Mouse (Mus musculus) erythroid progenitor cell, adult 5-6 weeks (primary cell): ENCODE measurements around the gene Ccdc3. TPM values are rescaled to one million over a fixed set of nuclear protein-coding genes. Genes with fewer than 3 reads are reported as not detected.

Experiments
- ATAC-seq: replicated peaks from 2 replicates; pipeline ENCODE4 v1.8.0; 2016; ENCODE audit warnings: moderate number of reproducible peaks, mild to moderate bottlenecking, moderate TSS enrichment, inconsistent platforms; ENCODE audit not compliant: poor library complexity, low FRiP score, severe bottlenecking
- total RNA-seq, 2 experiments: library from RNA; stranded (forward) in 1 of 2; stranded (reverse) in 1 of 2; fragments of 150-400 nt in 1 of 2; fragments of 186-747, 209-891 nt in 1 of 2; gene quantifications; 2 replicates each; pipeline versions ENCODE4 v1.2.3 to v1.2.4; 2015 to 2017; ENCODE audit warnings: low replicate concordance in 2 of 2

Gene Ccdc3
- total RNA-seq (2015; ENCODE audit: low replicate concordance) (not detected in 2 replicates), total RNA-seq (2017; ENCODE audit: low replicate concordance) (not detected in 2 replicates)

- no peak for ATAC-seq
These were observed at the start of gene Ccdc3 for GRCm38 (mm10) chr2:5137500-5138286. TSS of gene Ccdc3 (plus strand) at chr2:5137776.

GRCm38 (mm10) chr2:5090385-5090784, 47.2 kb upstream of the Ccdc3 start:
- ATAC-seq: peak; percentile 62; the same call in 1 of the 2 replicates

DNA sequence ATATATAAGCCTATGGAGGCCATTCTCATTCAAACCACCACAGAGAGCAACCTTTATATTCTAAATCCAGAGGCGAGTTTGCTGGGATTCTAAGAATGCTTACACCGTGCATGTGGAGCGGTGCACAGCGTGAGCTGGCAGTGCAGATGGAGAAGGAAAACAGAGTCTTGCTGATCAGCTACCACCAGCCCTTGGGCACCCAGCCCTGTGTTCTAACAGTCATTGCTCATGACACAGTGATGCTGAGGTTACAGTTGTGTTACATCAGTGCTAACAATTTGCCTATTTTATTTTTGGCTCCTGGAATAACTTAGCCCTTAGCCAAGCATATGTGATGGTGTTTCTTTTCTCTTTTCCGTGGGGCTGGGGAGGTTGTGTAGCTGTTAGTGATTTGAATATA, 42.7 kb upstream of the Ccdc3 start:
- no peak for ATAC-seq

DNA sequence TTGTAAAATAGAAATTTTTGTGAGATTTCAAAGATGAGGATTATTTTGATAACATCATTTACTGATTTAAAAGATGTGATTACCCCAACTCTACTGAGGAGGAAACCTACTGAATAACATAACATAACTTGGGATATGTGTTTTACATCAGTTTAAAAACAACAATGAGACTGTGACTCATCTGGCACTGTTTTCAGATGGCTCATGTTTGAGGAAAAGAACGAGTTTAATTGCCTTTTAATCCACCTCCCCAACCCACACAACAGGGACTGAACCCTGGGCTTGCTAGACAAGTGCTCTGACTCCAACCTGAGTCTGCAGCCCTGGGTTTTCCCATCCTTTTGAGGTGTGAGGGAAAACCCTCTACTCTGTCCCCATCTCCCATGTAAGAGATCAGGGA, 42.3 kb upstream of the Ccdc3 start:
- ATAC-seq: no peak

DNA sequence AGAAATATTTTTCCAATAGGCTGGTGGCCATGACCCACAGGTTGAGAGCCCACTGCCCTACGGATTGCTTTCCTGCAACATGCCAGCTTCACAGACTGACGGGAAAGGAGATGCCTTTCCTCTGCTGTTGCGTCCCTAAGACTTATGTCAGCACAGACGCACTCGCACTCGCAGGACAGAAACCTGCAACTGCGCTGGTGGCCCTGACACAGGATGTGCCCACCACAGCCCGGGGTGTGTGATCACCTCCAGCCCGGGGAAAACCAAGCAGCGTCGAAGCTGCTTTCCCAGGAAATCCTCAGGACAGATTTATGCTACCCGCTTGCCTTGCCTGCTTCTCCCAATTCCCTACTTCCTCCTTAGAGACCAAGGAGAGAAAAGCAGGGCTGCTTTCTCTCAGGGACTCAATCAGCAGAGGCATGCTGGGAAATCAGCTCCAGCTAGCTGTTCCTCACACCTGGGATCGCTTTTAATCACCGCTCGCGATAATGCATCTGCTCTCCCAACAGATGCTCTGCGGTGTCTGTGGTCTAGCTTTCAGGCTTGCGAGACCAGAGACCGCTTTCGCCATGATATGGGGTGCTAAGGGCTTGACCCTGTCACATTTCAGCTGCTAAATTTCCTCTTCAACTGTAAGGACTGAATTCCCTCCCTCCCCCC, 39.7 kb upstream of the Ccdc3 start:
- no peak for ATAC-seq

GRCm38 (mm10) chr2:5099176-5099575, 38.4 kb upstream of the Ccdc3 start:
- no peak for ATAC-seq

GRCm38 (mm10) chr2:5101743-5102245, 35.8 kb upstream of the Ccdc3 start:
- no peak for ATAC-seq

- ATAC-seq: no peak
These were observed 34.7 kb upstream of the Ccdc3 start for GRCm38 (mm10) chr2:5102891-5103290.

GRCm38 (mm10) chr2:5112785-5113291, 24.7 kb upstream of the Ccdc3 start:
- no peak for ATAC-seq

- ATAC-seq: no peak
These were observed 23.2 kb upstream of the Ccdc3 start for GRCm38 (mm10) chr2:5114386-5114785.

- no peak for ATAC-seq
These were observed 20.6 kb upstream of the Ccdc3 start for GRCm38 (mm10) chr2:5116856-5117532.

- ATAC-seq: no peak
These were observed 12.1 kb upstream of the Ccdc3 start for GRCm38 (mm10) chr2:5125506-5125905.

DNA sequence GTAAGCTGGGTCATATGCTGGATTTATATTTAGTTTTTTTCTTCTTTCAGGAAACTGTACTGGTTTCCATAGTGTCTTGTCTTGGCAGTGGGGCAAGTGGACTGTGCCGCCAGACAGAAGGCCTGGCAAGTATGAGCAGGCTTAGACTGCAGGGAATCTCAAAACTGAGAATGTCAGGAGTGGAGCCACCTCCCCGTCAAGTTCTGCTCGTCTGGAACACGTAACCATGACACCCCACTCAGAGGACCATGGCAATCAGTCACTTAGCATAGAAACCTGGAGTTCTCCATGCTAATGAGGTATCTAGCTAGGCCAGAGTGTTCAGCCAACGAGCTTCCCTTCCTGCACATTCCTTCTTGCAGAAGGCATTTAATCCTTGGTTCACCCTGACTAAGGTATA, 10.2 kb upstream of the Ccdc3 start:
- no peak for ATAC-seq

- no peak for ATAC-seq
These were observed 8.5 kb upstream of the Ccdc3 start for GRCm38 (mm10) chr2:5129099-5129498.

- no peak for ATAC-seq
These were observed 5.5 kb upstream of the Ccdc3 start for GRCm38 (mm10) chr2:5132046-5132445.

- ATAC-seq: no peak
These were observed 2.4 kb upstream of the Ccdc3 start for GRCm38 (mm10) chr2:5134959-5135743.

DNA sequence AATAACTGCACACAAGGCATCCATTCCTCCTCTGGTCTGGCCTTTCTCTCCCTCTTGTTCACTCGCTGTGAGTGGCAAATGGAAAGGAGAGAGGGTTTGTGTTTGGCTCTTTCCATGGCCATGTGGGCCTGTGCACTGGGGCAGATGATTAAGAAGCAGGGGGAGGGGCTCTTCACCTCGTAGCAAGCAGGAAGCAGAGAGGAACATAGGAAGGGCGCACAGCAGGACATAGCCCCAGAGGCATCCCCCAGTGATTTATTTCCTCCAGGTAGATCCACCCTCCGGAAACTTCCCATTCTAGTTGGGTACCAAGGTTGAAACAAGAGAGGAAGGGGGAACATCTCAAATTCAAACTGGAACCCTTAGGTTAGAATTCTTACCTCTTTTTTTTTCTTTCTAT, 2.4 kb downstream of the Ccdc3 start:
- no peak for ATAC-seq

GRCm38 (mm10) chr2:5144446-5144845, 6.9 kb downstream of the Ccdc3 start:
- ATAC-seq: no peak

DNA sequence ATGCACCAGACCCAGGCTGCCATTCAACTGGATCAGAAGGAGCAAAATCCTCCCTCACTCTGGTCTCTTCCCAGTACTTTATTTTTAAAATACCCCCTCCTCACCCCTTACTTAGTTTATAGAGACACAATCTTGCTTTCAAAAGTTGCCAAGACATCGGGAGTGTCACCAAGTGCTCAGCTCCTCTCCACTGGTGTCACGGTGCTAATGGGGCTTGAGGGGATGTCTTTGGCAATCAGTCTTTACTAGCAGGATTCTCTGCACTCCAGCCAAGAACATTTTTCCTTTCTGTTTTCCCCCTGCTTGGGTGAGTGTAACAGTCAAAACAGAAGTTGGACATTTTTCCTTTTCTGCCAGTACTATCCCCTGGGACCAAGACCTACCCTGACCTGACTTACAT, 10.3 kb downstream of the Ccdc3 start:
- ATAC-seq: no peak

DNA sequence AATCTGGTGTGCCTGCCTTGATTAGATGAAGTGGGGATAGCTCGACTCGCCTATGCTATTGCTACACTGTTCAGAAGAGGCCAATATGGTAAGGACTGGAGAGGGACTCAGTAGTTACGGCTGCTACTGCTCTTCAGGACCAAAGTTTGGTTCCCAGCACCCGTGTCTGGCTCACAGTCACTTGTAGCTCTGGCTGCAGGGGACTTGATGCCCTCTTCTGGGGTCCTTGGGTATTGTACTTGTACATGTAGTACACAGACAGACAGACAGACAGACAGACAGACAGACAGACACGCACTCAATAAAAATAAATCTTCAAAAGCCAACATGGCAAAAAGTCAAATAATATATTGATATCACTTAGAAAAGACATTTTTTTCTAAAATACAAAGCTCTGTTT, 17.1 kb downstream of the Ccdc3 start:
- no peak for ATAC-seq
